Mouse (Mus musculus) bone marrow macrophage, adult 2 months (primary cell): Measurements from ENCODE around the gene Ufc1.

Experiments
- CTCF ChIP-seq: IDR thresholded peaks from 2 replicates; pipeline ENCODE4 v1.5.1; 2012; ENCODE audit warnings: low read depth, mild to moderate bottlenecking, low read length, moderate library complexity
- POLR2A ChIP-seq: IDR thresholded peaks from 2 replicates; pipeline ENCODE4 v1.6.1; 2012; ENCODE audit warnings: mild to moderate bottlenecking, low read depth, low read length, borderline replicate concordance

GRCm38 (mm10) chr1:171257781-171258180 is 37.0 kb downstream of the Ufc1 start:
- TF ChIP-seq POLR2A (no peak), CTCF (no peak)
